Mouse (Mus musculus) macrophage (primary cell): ENCODE results near the gene 1700023F06Rik. TPM values are rescaled to one million over a fixed set of nuclear protein-coding genes. Genes with fewer than 3 reads are reported as not detected.

Experiments
- polyA plus RNA-seq: library from polyadenylated mRNA; stranded (reverse); fragments of 250-400 nt; gene quantifications from 3 replicates; pipeline ENCODE4 v1.2.4, GENCODE M21; 2018; ENCODE audit warnings: inconsistent platforms

1700023F06Rik gene
- polyA plus RNA-seq, 1 experiment from 2014 or later: not detected

Other genes with a start within 250 kb of the 1700023F06Rik start
- gene Nmt1, start 180.4 kb downstream of the 1700023F06Rik start, polyA plus RNA-seq: 58.0 to 93.5 TPM (median 59.5 TPM) in 3 replicates
- gene Dcakd, start 180.2 kb downstream of the 1700023F06Rik start, polyA plus RNA-seq: 24.3 to 27.5 TPM (median 26.4 TPM) in 3 replicates
- gene Plcd3, start 106.9 kb downstream of the 1700023F06Rik start, polyA plus RNA-seq: 0.07 to 0.21 TPM in 2 of 3 replicates, not detected in the other
- gene Acbd4, start 106.9 kb downstream of the 1700023F06Rik start, polyA plus RNA-seq: 8.8 to 14.0 TPM (median 10.0 TPM) in 3 replicates
- gene Hexim1, start 92.3 kb downstream of the 1700023F06Rik start, polyA plus RNA-seq: 18.5 to 31.2 TPM (median 23.4 TPM) in 3 replicates
- gene Hexim2, start 76.1 kb downstream of the 1700023F06Rik start, polyA plus RNA-seq: 0.98 to 2.8 TPM (median 2.6 TPM) in 3 replicates
- gene Fmnl1, start 37.5 kb downstream of the 1700023F06Rik start, polyA plus RNA-seq: 29.0 to 47.4 TPM (median 29.5 TPM) in 3 replicates
- gene Spata32, start 9.9 kb upstream of the 1700023F06Rik start, polyA plus RNA-seq: not detected in 3 replicates
- 9.0 to 14.1 TPM (median 9.9 TPM) in 3 replicates for gene Map3k14, start 58.9 kb upstream of the 1700023F06Rik start, polyA plus RNA-seq
- gene Arhgap27, start 155.1 kb upstream of the 1700023F06Rik start, polyA plus RNA-seq: 3.7 to 16.2 TPM (median 6.5 TPM) in 3 replicates
- 55.1 to 87.8 TPM (median 77.5 TPM) in 3 replicates for gene Plekhm1, start 204.1 kb upstream of the 1700023F06Rik start, polyA plus RNA-seq